Mouse (Mus musculus): Measurements from ENCODE around the gene 1700007K13Rik. TPM values are rescaled to one million over a fixed set of nuclear protein-coding genes. Genes with fewer than 3 reads are reported as not detected.
"Not testable (repeated sequence)": the region's sequence is repeated elsewhere in the genome, so short reads cannot be mapped to it uniquely, and the experiment has no call there.

Gene 1700007K13Rik
- total RNA-seq (2021): 1 to 10 TPM; 3.3 to 6.8 TPM
- long read RNA-seq, experiment 1, partial matches to known transcripts: 0 of 1 reads
- long read RNA-seq, experiment 1, other reads (novel, unspliced or antisense): 0 of 1 reads
- long read RNA-seq, experiment 2, partial matches to known transcripts: 0 of 1 reads
- long read RNA-seq, experiment 2, other reads (novel, unspliced or antisense): 0 of 1 reads

- DNase-seq (ENCODE audit: low spot score in 2 of 2): peak; percentile 46 to 59
Measured at GRCm38 (mm10) chr2:28465836-28466518, at the start of gene 1700007K13Rik. Gene 1700007K13Rik, minus strand, starts transcription at chr2:28466332.

DNA sequence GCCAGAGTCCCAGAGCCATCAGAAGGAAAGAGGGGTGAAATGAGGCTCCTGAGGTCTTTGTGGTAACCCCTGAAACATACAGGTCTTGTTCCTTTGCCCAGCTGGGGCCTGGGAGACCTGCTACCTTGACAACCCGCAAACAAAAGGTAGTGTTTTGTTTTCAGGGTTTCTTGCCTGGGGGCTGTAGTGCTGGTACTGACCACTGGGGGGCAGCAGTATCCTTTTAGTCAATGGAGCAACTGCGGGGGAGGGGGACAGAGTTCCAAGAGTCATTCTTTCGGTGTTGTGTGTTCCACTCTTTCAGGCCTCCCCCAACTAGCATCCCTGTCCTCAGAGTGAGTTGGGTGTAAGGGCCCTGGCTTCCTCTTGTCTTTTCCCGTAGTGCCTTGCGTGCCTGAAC, 48.4 kb upstream of the 1700007K13Rik start:
- DNase-seq (ENCODE audit: low spot score in 2 of 2): peak; percentile 85 to 90

DNA sequence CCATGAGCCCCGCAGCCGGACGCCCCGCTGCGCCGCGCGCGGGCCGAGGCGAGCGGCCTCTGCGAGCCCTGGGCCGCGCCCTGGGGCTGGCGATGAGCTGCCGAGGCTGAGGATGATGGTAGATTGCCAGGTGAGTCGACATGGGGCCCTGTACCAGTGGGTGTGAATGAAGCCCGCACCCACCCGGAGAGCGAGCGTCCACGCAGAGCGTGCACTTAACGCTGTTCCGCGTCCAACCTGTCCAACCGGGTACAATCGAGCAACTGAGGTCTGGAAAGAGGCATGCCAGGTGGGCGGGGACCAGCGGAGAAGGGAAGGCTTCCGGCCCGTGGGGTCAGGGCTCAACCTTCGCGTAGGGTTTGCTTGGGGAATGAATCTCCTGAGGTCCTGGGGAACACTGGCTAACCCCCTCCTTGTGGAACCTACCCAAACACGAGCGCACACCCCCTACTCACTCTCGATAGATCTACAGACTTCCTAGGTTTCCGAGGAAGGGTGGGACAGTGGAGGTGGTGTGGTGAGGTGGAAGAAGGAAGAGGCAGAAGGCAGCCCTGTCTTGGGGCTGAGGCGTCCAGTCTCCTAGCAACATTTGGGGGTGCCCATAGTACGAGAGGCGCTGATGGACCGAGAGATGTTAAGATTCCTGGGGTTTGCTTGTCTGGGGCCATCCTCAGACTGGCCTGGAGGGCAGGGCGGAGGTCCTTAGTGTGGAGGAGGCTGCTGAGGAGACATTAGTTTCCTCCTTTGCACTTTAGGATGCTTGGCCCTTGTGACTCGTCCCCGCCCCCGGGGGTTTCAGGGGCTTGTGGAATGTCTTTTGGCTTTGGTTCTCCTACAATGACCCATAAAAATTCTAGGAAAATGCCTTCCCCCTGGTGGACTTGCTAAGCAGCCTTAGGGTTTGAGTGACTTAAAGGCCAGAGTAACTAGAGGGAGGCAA, 47.6 kb upstream of the 1700007K13Rik start:
- DNase-seq (ENCODE audit: low spot score in 2 of 2): peak in 1 of 2 experiments; percentile 34

- DNase-seq (ENCODE audit: low spot score in 2 of 2): peak in 1 of 2 experiments; percentile 29
Measured at GRCm38 (mm10) chr2:28512798-28513401, 46.8 kb upstream of the 1700007K13Rik start, which contains the start of gene Ralgds. Gene Ralgds, plus strand, starts transcription at chr2:28513125.

GRCm38 (mm10) chr2:28511600-28511999, 45.5 kb upstream of the 1700007K13Rik start:
- DNase-seq (ENCODE audit: low spot score in 2 of 2): not testable (repeated sequence)

DNA sequence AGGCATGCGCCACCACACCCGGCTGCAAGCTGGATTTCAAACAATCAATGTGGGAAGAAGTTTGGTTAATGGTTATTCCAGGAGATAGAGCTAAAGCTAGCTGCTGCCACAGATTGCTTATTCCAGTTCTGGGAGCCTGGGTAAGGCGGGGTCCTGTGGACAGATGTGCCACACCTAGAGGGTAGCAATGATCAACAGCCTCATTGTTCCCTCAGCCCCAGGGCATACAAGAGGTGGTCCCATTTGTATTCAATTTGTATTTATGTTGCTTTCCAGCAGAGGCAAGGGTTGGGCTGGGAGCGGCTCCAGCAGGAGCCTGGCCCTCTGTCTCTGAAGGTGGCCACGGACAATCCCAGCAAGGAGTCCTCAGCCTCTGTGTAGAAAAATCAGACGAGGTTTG, 40.2 kb upstream of the 1700007K13Rik start:
- DNase-seq (ENCODE audit: low spot score in 2 of 2): no peak

DNA sequence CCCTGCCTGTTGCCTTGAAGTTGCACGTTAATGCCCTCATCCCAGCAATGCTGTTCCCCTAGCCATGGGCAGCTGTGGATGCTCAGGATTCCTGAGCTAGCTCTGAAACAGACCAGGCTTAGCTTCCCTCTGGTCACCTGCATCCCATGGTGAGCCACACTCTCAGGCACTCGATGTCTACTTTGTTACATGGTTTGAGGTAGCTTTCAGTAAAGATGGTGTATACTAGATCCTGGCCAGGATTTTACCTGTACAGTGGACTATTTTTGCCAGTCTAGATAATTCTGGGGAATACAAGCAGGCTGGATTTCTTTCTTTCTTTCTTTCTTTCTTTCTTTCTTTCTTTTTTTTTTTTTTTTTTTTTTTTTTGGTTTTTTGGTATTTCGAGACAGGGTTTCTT, 39.7 kb upstream of the 1700007K13Rik start, which contains the start of gene Gm10134:
TSS of gene Gm10134 (plus strand) at position 301 of the 400 bp plus-strand sequence.
- no peak for DNase-seq (ENCODE audit: low spot score in 2 of 2)

DNA sequence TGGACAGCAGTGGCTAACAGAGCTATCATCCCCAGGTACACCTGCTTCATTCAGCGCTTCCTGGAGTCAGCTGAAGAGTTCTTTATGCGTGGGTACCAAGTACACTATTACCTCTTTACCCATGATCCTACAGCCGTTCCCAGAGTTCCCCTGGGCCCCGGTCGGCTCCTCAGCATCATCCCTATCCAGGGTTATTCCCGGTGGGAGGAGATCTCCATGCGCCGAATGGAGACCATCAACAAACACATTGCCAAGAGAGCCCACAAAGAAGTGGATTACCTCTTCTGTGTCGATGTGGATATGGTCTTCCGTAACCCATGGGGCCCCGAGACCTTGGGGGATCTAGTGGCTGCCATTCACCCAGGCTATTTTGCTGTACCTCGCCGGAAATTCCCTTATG, 38.5 kb upstream of the 1700007K13Rik start:
- DNase-seq (ENCODE audit: low spot score in 2 of 2): no peak

DNA sequence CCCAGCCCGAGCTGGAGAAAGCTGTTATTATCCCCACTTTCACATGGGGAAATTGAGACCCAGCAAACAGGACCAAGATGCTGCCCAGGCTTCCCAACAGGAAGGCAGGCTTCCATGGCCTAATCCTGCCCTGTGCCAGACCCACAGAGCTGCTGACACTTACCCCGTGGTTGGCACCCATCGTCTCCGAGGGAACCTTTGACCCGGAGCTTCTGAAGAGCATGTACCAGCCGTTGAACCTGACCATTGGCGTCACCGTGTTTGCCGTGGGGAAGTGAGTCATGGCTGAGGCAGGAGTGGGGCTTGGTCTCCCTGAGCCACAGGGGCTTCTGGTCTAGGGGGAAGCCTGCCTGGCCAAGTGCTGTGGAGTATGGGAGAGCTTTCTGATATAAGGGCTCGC, 36.9 kb upstream of the 1700007K13Rik start:
- DNase-seq (ENCODE audit: low spot score in 2 of 2): no peak

- DNase-seq (ENCODE audit: low spot score in 2 of 2): no peak
Measured at GRCm38 (mm10) chr2:28498431-28498830, 32.3 kb upstream of the 1700007K13Rik start.

- DNase-seq (ENCODE audit: low spot score in 2 of 2): no peak
Measured at GRCm38 (mm10) chr2:28497561-28497960, 31.4 kb upstream of the 1700007K13Rik start.

DNA sequence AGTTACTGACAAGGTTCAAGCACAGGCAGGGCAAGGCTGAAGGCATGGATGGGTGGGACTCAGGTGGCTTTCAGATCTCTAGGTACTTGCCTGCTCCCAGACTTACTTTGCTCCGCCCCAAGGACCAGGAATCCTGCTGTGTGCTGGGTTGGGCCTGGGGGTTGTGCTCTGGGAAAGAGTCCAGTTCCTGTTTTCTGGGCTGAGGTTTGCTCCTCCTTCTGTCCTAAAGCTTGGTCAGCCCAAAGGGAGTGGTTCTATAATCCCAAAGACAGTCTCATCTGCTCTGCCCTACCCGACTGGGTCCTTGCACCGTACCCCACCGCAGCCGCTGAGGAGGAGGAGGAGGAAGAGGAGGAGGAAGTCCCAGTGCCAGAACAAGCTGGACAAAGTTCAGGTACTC, 30.5 kb upstream of the 1700007K13Rik start, which contains the start of gene Gbgt1:
TSS of gene Gbgt1 (plus strand) at position 221 of the 400 bp plus-strand sequence.
- DNase-seq (ENCODE audit: low spot score in 2 of 2): no peak

- no peak for DNase-seq (ENCODE audit: low spot score in 2 of 2)
Measured at GRCm38 (mm10) chr2:28495801-28496595, 29.9 kb upstream of the 1700007K13Rik start.

DNA sequence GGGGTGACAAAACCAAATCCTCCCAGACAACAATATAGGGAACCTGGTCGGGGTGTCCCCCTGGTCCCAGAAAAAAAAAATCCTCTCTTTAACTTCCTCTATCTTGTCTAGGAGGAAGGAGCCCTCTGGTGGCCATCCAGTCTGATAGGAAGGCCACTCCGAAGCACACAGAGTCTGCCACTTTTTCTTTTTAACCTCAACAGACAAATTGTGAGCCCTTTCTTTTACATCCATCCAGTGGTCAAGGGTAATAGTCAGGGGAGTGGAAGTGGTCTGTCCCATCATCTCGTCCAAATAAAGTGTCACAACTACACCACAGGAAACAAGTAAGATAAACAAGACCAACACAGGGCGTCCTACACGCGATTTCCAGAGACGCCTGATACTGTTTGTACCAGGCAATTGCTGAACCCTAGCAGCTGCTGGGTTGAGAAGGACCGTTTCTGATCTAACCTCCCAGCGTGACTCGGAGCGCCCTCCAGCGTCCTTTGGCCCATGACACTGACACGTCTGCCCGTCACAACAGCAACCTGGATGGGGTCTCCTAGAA, 29.1 kb upstream of the 1700007K13Rik start:
- DNase-seq (ENCODE audit: low spot score in 2 of 2): peak in 1 of 2 experiments; percentile 44

DNA sequence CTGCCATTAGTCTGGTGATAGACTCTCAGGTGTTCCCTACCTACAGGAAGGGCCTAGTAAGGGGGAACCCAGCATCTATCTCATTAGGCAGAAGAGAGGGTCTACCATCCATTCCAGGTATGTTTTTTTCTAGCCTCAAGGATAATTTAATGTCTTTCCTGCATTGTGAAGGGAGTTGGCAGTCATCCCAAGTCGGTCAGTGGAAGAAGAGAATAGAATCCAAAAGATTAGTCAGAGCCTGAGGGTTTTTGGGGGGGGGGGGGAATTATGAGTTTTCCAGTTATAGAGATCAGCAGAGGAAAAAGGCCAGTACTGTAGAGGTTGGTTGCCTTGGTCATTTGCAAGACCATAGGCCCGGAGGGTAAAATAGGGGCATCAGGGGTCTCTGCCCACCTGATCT, 28.4 kb upstream of the 1700007K13Rik start:
- DNase-seq (ENCODE audit: low spot score in 2 of 2): no peak

DNA sequence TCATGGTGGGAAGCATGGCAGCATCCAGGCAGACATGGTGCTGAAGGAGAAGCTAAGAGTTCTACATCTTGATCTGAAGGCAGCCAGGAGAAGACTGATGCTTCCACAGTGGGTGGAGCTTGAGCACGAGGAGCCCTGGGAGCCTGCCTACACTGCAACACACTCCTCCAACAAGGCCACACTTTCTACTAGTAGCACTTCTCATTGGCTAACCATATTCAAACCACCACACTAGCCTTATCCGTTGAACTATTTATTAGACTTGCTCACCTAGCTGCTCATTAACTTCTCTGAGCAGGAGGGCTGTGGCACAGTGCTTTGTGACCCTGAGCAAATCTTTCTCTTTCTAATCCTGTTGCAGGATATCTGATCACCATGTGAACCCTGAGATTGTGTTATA, 17.7 kb upstream of the 1700007K13Rik start:
- no peak for DNase-seq (ENCODE audit: low spot score in 2 of 2)

DNA sequence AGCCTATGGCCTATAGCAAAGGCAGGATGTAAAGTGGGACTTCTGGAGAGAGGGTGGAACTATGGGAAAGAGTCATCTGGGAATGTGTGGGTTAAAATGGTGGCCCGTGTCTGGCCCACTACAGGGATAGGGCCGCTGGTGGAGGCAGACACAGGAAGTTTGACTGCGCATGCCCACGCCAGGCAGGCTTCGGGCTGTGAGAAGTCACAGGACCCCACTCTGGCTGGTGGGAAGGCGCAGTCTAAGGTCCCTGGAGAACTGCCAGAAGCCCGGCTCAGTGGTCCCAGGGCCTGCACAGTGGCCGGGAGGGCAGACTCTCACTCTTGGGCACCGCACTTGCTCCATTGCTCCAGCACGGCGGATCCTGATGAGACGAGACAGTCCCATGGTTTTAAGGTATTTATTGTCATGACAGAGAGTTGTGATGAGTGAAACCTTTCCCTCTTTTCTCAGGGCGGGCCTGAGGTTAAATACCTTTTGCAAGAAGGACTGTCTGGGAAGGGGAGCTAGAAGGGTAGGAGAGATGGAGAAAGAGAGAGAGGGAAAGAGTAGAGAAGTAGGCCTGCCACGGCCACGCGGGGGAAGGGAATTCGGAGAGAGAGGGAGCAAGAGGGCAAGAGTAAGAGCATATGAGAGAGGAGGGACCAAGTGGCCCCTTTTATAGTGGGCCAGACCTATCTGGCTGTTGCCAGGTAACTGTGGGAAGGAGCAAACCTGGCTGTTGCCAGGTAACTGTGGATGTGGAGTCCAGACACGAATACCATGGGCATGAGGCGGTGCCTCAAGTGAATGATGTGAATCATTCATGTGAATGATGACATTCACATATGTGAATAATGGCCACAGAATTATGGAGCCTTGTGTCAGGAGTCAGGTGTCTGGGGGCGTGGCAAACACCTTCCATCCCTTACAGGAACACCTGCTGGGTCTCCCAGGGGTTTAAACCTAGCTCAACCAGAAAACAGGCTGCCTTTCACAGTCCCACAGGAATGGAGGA, 13.4 kb upstream of the 1700007K13Rik start:
- no peak for DNase-seq (ENCODE audit: low spot score in 2 of 2)

- not testable (repeated sequence) for DNase-seq (ENCODE audit: low spot score in 2 of 2)
Measured at GRCm38 (mm10) chr2:28477993-28478392, 11.9 kb upstream of the 1700007K13Rik start.

- DNase-seq (ENCODE audit: low spot score in 2 of 2): not testable (repeated sequence)
Measured at GRCm38 (mm10) chr2:28472011-28472410, 5.9 kb upstream of the 1700007K13Rik start.
